Mouse (Mus musculus): ENCODE data around the gene Pfdn5. TPM values are rescaled to one million over a fixed set of nuclear protein-coding genes. Genes with fewer than 3 reads are reported as not detected.
A peak's percentile ranks its signal among the peaks of the same experiment; 100 is the strongest.

The Pfdn5 gene
- polyA plus RNA-seq, 1 experiment from 2014 or later: 114 TPM

GRCm38 (mm10) chr15:102376453-102377162 is 50.7 kb downstream of the Pfdn5 start:
- peak; percentile 89 for ATAC-seq (ENCODE audit: insufficient read depth)
- no peaks in the 10 kb centered on the region for H3K9me3 ChIP-seq (replicated peaks)
- H3K4me1 ChIP-seq (replicated peaks): peaks cover 25% of the 10 kb centered on the region
- H3K4me2 ChIP-seq: peak overlapping the region; percentile 94
- peak overlapping the region; percentile 54 for H3K9ac ChIP-seq
- 1% methylated on average over 42 of the region's 43 CpGs for WGBS (ENCODE audit: insufficient replicate concordance)
- peak overlapping the region; percentile 3; the same call in 1 of the 2 replicates for H3K27ac ChIP-seq (replicated peaks)
- peak overlapping the region; percentile 64 for H3K4me3 ChIP-seq (replicated peaks)
- no peaks in the 10 kb centered on the region for H3K36me3 ChIP-seq (replicated peaks)
- H3K27me3 ChIP-seq: peaks cover 54% of the 10 kb centered on the region

GRCm38 (mm10) chr15:102377163-102377543 is 51.2 kb downstream of the Pfdn5 start:
- 0% methylated on average over 7 of the region's 7 CpGs for WGBS (ENCODE audit: insufficient replicate concordance)
- peaks cover 49% of the 10 kb centered on the region for H3K27me3 ChIP-seq
- peak overlapping the region; percentile 3; the same call in 1 of the 2 replicates for H3K27ac ChIP-seq (replicated peaks)
- H3K9ac ChIP-seq: peak overlapping the region; percentile 54
- H3K4me3 ChIP-seq (replicated peaks): peak overlapping the region; percentile 64
- H3K36me3 ChIP-seq (replicated peaks): no peaks in the 10 kb centered on the region
- H3K9me3 ChIP-seq (replicated peaks): no peaks in the 10 kb centered on the region
- peaks cover 25% of the 10 kb centered on the region for H3K4me1 ChIP-seq (replicated peaks)
- peak overlapping the region; percentile 94 for H3K4me2 ChIP-seq
- peak; percentile 72 for ATAC-seq (ENCODE audit: insufficient read depth)

DNA sequence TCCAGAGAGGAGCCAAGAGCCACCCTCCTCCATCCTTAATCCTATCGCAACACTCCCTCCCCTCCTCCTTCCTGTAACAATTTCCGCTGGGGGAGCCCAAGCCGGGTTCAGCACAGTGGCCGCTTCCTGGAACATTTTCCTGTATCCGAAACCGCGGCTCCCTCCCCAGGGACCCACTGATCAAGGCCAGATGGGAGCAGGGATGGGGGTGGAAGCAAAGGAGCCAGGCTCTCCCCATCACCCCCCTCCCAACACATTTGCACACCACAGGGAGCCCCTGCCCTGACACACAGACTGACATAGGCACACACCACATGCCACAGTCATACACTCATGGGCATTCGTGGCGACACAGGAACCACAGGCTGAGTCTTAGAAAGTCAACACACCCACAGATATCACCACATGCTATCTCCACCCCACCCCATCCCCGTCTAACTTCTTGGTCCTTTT is 51.9 kb downstream of the Pfdn5 start:
- 6% methylated on average over 10 of the region's 10 CpGs for WGBS (ENCODE audit: insufficient replicate concordance)
- peaks cover 25% of the 10 kb centered on the region for H3K4me1 ChIP-seq (replicated peaks)
- ATAC-seq (ENCODE audit: insufficient read depth): no peak
- no peak overlapping the region for H3K9ac ChIP-seq
- H3K9me3 ChIP-seq (replicated peaks): no peaks in the 10 kb centered on the region
- H3K4me3 ChIP-seq (replicated peaks): 0 out of 2 replicates have a peak overlapping the region, but pooled peaks have one; percentile 64
- no peak overlapping the region; the same call in 1 of the 2 replicates for H3K27ac ChIP-seq (replicated peaks)
- peak overlapping the region; percentile 94 for H3K4me2 ChIP-seq
- H3K36me3 ChIP-seq (replicated peaks): no peaks in the 10 kb centered on the region
- peaks cover 45% of the 10 kb centered on the region for H3K27me3 ChIP-seq

Other genes starting within 250 kb of the Pfdn5 start
- gene Tns2, start 225.7 kb upstream of the Pfdn5 start, polyA plus RNA-seq (2015; fragmentation: Nextera tagmentation; extraction: Ambion mirVana): 4.7 and 5.4 TPM in 2 replicates
- gene Spryd3, start 189.9 kb upstream of the Pfdn5 start, polyA plus RNA-seq (2015; fragmentation: Nextera tagmentation; extraction: Ambion mirVana): 12.9 and 14.6 TPM in 2 replicates
- gene Igfbp6, start 181.8 kb upstream of the Pfdn5 start, polyA plus RNA-seq (2015; fragmentation: Nextera tagmentation; extraction: Ambion mirVana): 1.8 and 1.9 TPM in 2 replicates
- 33.1 and 34.7 TPM in 2 replicates for gene Soat2, start 175.6 kb upstream of the Pfdn5 start, polyA plus RNA-seq (2015; fragmentation: Nextera tagmentation; extraction: Ambion mirVana)
- 15.3 and 18.9 TPM in 2 replicates for gene Zfp740, start 122.9 kb upstream of the Pfdn5 start, polyA plus RNA-seq (2015; fragmentation: Nextera tagmentation; extraction: Ambion mirVana)
- gene Csad, start 121.4 kb upstream of the Pfdn5 start, polyA plus RNA-seq (2015; fragmentation: Nextera tagmentation; extraction: Ambion mirVana): 40.5 and 56.5 TPM in 2 replicates
- gene Itgb7, start 94.2 kb upstream of the Pfdn5 start, polyA plus RNA-seq (2015; fragmentation: Nextera tagmentation; extraction: Ambion mirVana): 6.4 and 6.6 TPM in 2 replicates
- 2.8 and 3.0 TPM in 2 replicates for gene Rarg, start 68.6 kb upstream of the Pfdn5 start, polyA plus RNA-seq (2015; fragmentation: Nextera tagmentation; extraction: Ambion mirVana)
- gene Gm9918, start 55.6 kb upstream of the Pfdn5 start, polyA plus RNA-seq (2015; fragmentation: Nextera tagmentation; extraction: Ambion mirVana): not detected in 2 replicates
- gene Mfsd5, start 46.7 kb upstream of the Pfdn5 start, polyA plus RNA-seq (2015; fragmentation: Nextera tagmentation; extraction: Ambion mirVana): 24.9 and 25.6 TPM in 2 replicates
- gene Espl1, start 29.9 kb upstream of the Pfdn5 start, polyA plus RNA-seq (2015; fragmentation: Nextera tagmentation; extraction: Ambion mirVana): 23.0 and 24.6 TPM in 2 replicates
- gene Myg1, start 5.6 kb downstream of the Pfdn5 start, polyA plus RNA-seq (2015; fragmentation: Nextera tagmentation; extraction: Ambion mirVana): 38.1 and 40.1 TPM in 2 replicates
- 41.7 and 48.3 TPM in 2 replicates for gene Aaas, start 24.7 kb downstream of the Pfdn5 start, polyA plus RNA-seq (2015; fragmentation: Nextera tagmentation; extraction: Ambion mirVana)
- gene Sp7, start 41.1 kb downstream of the Pfdn5 start, polyA plus RNA-seq (2015; fragmentation: Nextera tagmentation; extraction: Ambion mirVana): not detected in 2 replicates
- gene Sp1, start 80.0 kb downstream of the Pfdn5 start, polyA plus RNA-seq (2015; fragmentation: Nextera tagmentation; extraction: Ambion mirVana): 3.5 and 3.7 TPM in 2 replicates
- 0.08 and 0.10 TPM in 2 replicates for gene Amhr2, start 119.3 kb downstream of the Pfdn5 start, polyA plus RNA-seq (2015; fragmentation: Nextera tagmentation; extraction: Ambion mirVana)
- gene Prr13, start 132.9 kb downstream of the Pfdn5 start, polyA plus RNA-seq (2015; fragmentation: Nextera tagmentation; extraction: Ambion mirVana): 106 and 115 TPM in 2 replicates
- gene Pcbp2, start 144.4 kb downstream of the Pfdn5 start, polyA plus RNA-seq (2015; fragmentation: Nextera tagmentation; extraction: Ambion mirVana): 64.1 and 73.9 TPM in 2 replicates
- gene Gm10337, start 177.6 kb downstream of the Pfdn5 start, polyA plus RNA-seq (2015; fragmentation: Nextera tagmentation; extraction: Ambion mirVana): not detected in 2 replicates
- gene Map3k12, start 190.9 kb downstream of the Pfdn5 start, polyA plus RNA-seq (2015; fragmentation: Nextera tagmentation; extraction: Ambion mirVana): 1.5 TPM in 2 replicates
- gene Tarbp2, start 192.1 kb downstream of the Pfdn5 start, polyA plus RNA-seq (2015; fragmentation: Nextera tagmentation; extraction: Ambion mirVana): 42.0 and 46.8 TPM in 2 replicates
- gene Npff, start 198.8 kb downstream of the Pfdn5 start, polyA plus RNA-seq (2015; fragmentation: Nextera tagmentation; extraction: Ambion mirVana): 0.63 and 1.1 TPM in 2 replicates